Mouse (Mus musculus) C2C12 (cell line): ENCODE measurements around the gene Mdc1.

Experiments used
- CTCF ChIP-seq: IDR thresholded peaks from one replicate; pipeline ENCODE4 v1.5.1; 2011; ENCODE audit not compliant: control insufficient read depth, insufficient read depth, insufficient read length
- FOSL1 ChIP-seq: IDR thresholded peaks from one replicate; pipeline ENCODE4 v1.8.0; 2011; ENCODE audit warnings: mild to moderate bottlenecking, low read length; ENCODE audit not compliant: poor library complexity, insufficient read depth, severe bottlenecking
- MYOD1 ChIP-seq: IDR thresholded peaks from one replicate; pipeline ENCODE4 v1.6.1; 2011; ENCODE audit warnings: low read depth; ENCODE audit not compliant: control insufficient read depth, insufficient read length
- MYOG ChIP-seq: IDR thresholded peaks from one replicate; pipeline ENCODE4 v1.6.1; 2011; ENCODE audit not compliant: control insufficient read depth, insufficient read length; ENCODE audit errors: extremely low read depth

- no peak for TF ChIP-seq CTCF
- TF ChIP-seq MYOG, result no peak
- no peak for TF ChIP-seq MYOD1
- TF ChIP-seq FOSL1, result no peak
Measured at GRCm38 (mm10) chr17:35810900-35811648, 30.2 kb upstream of the Mdc1 start.
